Mouse (Mus musculus) brain, adult 2 months (tissue): Measurements from ENCODE around the gene Il7r.
"Not testable (repeated sequence)": the region's sequence is repeated elsewhere in the genome, so short reads cannot be mapped to it uniquely, and the experiment has no call there.

Experiments
- DNase-seq: peaks from one replicate; pipeline ENCODE4 v3.0.0; 2011; ENCODE audit warnings: low read depth, low spot score

Gene Il7r

DNA sequence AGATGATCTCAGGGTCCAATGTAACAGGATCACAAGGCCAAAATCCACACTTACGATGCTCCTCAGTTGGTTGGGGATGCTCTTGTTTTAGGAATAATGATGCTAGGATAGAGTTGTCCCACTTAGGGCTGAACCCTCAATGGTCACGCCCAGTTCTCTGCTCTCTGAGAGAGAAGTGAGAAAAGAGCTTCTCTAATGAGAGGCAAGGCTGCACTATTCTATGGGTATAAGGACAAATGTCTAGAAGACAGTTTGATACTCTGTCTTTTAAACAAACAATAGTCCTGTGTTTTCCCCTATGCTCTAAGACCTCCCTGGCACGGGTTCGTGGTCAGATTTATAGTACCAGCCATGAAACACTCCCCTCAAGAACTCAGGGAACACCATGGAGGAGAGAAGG, at the start of gene Il7r:
TSS of gene Il7r (minus strand) at position 101 of the 400 bp plus-strand sequence.
- DNase-seq, result no peak

DNA sequence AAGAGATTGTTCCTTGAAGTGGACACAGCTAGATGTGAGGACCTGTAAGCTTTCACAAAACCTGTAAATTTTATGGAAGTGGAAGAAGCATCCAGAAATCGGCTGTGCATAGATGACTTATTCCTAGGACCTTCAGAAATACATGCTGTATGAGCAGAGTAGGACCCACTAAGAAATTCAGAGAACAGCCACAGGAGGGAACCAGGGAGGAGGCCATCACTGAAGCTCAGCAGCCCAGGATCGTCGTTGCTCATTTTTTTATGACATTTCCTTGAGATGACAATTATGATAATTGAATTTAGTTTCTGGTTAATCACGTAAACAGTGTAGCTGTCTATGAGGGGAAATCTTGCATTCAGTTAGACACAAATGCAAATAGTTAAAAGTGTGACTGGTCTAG, 47.3 kb upstream of the Il7r start:
- DNase-seq, result no peak

DNA sequence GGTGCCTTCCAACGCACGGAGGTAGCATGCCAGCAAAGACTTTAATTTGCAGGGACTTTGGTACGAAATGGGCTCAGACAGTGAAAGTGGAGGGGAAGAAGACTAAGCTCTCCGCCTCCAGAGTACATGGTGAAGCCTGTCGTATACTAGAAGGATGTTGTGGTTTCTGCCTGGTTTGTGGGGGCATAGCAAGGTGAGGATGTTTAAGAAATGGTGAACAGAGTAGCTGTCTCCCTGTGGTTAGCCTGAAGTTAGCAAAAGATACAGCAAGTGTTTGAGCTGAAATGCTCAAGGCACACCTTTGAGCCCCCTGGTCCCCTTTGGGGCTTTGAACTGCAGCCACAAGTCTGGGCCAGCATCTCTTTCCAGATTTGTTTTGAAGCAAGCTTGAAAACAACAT, 44.8 kb upstream of the Il7r start:
- no peak for DNase-seq

DNA sequence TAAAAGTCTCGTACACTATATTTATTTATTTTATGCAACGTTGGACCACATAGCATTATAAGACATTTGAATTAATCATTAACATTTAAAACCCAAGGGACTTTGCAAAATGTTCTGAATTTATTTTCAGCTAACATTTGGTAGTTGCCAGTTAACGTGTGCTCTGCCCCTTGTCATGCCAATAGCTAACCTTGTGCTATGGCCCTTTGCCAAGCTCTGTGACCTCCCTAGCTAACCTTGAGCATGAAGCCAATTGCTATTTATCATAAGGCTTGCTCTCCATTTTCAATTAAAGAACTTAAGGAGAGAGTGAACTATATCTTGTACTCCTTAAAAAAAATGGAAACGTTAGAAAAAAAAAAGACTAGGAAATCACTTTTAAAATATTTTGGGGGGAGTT, 43.4 kb upstream of the Il7r start:
- DNase-seq, result no peak

DNA sequence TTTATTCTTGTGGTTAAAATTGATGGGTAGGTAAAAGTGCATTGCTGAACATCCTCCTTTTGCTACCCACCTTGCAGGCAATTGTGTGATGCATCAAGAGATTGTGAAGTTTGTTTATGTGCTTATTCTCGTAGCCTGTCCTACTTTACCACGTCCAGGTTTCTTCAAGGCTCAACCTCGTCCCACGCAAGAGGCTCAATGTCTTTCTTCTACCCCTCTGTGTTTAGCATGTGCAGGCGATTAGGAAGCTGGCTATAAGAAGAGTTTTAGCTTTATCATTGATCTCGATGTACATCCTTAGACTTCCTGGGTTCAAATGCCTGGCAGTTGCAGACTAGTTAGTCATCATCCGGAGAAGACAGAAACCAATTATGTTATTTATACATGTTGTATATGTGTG, 42.7 kb upstream of the Il7r start:
- no peak for DNase-seq

DNA sequence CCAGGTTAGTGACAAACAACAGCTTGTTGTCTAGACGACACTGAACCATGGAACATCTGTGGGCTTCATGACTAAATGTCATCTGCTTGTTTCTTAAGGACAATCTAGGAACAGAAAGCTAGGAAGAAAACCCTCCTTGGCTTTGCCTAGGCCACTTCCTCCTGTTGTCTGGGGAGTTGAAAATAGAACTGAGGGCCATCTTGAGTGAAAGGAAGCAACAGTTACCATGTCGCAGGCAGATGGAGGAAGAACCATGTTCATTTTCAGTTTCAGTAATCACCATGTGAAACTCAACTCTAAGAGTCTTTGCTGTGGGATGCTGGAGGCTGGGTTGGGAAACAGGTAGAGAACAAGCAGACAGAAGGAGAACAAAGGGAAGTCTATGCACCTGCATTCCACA, 41.9 kb upstream of the Il7r start:
- peak; percentile 23 for DNase-seq

DNA sequence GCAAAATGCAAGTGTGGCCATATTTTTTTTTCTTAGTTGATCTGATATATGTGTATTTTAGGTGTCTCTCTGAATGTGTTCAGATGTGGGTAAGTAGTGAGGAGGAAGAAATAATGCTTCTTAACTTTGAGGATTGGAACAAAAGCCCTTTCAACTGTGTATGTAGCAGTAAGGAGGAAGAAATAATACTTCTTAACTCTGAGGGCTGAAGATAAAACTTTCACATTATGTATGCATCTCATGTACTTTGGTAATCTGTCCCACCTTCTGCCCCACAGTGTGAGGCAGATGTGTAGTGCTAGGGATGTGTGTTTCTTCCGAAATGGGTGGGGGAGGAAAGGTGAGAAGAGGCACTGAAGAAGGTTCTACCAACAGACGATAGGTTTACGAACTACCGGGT, 37.3 kb upstream of the Il7r start:
- no peak for DNase-seq

DNA sequence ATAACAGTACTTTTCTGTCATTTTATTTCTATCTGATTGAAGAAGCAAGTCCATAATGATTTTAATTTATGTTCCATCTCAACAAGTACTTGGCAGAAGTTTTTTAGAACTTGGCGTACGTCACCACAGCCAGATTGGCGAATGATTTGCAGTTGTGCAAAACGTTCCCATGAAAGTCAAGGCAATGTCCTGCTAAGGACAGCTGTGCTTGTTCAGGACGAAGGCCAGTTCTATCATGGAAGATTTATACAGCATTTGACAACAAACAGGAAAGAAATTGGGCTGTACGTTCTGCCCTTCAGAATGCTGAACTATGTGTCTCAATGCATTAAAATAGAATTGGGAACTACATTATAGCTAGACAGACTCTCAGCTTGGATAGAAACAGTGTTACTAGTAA, 35.4 kb upstream of the Il7r start:
- no peak for DNase-seq

DNA sequence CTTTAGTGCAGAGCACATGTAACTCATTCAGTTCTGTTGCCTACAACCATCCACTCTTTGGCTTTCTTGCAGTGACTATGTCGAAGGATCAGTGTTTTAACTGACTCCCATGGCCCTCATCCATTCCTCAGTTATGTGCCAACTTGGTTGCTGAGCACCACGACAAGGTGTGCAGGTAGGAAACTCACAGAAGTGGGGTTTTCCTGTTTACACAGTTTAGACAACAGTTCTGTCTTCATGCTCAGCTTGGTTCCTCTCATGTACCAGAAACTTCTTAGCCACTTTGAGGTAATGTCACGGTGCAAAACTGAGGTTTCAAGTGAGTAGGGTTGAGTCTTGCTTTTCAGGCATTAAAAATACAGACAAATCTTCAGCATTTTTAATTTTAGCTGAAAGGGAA, 34.2 kb upstream of the Il7r start:
- DNase-seq, result no peak

DNA sequence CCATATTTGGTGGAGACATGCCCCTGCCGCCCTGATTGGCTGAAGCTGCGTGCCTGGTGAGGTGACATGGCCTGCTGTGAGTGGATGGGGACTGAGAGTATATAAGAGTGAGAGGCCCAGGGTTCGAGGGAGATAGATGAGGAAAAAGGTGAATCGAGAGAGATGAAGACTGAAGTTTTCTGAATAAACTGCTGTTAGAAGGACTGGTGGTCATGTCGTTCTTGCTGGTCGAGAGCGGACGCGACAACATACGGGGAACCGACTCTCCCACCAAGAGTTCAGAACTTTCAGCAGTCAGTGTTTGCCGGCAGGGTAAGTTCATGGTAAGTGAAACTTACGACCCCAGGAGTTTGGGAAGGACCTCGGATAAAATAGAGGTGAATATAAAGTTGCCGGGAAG, 27.3 kb upstream of the Il7r start:
- not testable (repeated sequence) for DNase-seq

DNA sequence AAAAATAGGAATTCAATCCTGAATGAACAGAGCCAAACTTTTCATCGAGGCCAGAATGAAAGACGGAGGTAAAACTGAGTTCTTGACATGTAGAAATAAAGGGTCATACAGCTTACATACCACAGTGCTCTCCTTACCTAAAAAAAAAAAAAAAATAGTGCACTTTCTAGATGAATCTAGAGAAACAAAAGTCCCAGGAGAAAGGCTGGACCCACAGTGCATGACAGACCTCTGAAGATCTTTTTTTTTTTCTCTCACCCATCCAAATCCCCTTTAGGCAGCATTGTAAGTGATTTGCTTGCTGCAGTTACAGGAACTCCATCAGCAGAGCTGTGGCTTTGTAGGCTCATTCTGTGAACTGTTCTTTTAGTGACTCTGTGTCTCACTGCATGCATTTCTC, 19.0 kb upstream of the Il7r start:
- DNase-seq, result no peak

DNA sequence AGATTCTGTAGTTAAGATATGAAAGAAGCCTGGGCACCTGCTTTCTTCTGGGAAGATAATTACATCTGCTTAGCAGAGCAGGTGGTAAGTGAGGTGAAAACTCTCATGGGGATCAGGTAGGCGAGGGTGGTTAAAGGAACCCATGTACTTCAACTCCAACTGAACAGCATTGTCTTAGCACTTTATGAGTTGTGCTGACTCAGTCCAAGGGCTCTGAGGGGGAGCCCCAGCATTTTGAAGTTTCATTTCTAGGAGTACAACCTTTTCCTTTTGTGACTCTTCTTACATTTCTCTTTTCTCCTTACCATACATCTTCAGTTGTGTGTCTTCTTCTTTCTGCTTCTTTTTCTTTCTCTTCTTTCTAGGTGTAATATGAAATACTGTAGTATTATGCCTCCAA, 5.2 kb upstream of the Il7r start:
- DNase-seq, result no peak

DNA sequence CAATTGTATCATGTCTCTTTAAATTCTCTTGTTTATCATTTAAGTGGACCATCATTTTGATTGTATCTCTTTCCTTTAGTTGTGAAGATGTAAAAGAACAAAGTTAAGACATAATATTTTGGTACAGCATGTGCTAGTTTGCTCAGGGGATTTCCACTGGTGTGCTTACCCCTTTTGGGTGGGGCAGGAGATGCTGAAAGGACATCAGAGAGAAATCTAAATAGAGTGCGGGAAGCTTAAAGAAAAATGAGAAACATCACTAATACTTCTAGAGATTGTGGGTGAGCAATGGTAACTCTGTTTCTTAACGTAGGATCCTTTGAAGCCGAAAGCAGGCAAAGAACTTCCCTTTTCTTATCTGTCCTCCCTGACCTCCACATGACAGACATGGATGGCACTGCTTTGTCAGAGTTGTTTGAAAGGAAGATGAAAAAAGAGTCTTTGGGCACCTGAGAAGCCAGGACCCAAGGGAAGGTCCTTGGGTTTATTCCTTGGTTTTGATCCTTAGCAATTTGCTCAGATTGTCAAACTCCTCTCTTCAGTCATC, 3.5 kb upstream of the Il7r start:
- DNase-seq, result no peak

DNA sequence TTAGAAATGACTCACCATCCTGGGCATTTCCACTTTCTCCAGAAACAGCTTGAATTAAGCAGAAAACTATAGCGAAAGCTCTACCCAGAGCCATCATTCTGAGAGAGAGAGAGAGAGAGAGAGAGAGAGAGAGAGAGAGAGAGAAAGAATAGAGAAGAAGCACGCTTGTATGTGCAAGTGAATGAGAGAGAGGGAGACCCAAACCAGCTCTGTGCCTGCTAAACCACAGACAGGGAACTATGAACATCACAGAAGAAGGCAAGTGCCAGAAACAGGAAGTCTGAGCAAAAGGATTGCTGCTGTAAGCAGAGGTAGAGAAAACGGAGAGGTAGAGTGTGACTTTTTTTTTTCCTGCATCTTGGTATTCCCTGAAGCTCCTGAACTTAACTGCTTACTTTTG, 330 bp downstream of the Il7r start:
- DNase-seq, result peak; percentile 8

DNA sequence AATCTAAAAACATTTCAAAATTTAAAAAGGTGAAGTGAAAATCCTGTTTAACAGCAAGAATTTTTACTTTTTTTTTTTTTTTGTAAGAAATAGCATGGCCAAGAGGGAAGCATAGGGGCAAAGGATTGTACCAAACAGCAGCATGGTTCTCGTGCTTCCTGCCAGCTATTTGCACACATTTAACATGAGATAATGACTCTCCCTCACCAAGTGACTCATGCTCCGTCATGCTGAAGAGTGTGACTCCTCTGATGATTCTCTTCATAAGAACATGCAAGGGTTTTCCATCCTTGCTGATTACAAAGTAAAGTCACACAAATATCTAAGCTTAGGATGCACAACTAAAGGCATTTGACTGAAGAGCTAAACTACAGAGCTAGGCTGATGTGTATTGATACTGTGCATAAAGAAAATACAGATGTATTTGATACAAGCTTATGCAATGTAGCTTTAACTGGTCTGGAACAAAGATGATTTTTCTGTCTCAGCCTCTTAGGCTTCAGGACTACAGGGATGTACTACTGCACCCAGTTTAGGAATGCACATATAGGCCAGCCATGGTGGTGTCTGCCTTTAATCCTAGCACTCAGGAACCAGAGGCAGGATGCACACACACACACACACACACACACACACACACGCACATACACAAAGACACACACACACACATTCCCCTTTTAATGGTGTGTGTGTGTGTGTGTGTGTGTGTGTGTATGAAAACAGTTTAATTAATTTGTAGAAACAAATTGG, 1.6 kb downstream of the Il7r start:
- peak; percentile 45 for DNase-seq

DNA sequence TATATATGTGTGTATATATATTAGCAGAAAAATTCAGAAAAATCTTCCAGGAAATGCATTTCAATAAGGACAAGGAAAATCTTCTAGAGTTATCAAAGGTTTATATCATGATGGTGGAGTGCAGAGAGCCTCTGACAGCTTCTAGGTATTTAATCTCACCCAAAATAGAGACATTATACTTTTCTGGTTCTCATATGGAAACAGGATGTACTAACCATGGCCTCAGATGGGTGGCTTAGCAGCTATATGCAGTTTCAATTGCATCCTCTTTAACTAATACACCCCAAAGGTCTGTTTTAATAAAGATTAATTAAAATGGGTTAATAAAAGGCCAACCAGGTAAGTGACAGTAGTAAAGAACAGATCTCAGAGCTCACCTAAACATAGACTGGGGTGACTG, 3.6 kb downstream of the Il7r start:
- DNase-seq, result no peak

DNA sequence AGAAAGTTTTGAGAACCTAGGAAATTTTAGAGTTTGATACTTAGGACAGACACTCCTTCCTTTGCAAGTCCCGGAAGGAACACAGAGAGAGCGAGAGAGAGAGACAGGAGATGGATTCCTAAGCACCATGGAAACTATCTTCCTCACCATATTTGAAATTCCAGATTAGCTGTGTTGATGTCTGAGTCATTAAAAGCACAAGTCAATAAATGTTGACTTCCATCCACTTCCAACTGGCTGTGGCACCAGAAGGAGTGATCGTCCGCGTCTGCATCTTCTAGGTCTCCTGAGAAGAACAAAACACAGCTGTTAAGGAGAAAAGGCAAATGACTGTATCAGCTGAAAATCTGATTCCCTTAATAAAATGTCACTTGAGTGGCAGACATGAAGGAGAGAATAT, 5.1 kb downstream of the Il7r start:
- DNase-seq, result no peak

DNA sequence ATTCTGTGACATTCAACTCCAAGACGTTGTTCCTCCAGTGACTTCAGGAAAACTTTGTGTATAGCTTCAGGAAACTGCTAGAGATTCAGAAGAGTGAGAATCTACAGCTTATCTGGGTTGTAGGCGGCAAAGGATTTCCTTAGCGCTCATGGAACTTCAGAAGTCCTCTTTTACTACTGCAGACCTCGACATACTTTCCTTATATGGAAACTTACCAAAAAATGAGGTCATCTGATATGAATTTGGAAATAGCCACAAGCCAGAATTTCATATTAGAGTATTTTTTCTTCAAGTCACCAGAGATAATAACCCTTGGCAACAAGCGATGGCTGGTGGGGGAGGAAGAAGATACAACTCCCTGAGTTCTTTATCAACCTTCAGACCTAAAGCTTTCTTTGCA, 6.0 kb downstream of the Il7r start:
- DNase-seq, result no peak

DNA sequence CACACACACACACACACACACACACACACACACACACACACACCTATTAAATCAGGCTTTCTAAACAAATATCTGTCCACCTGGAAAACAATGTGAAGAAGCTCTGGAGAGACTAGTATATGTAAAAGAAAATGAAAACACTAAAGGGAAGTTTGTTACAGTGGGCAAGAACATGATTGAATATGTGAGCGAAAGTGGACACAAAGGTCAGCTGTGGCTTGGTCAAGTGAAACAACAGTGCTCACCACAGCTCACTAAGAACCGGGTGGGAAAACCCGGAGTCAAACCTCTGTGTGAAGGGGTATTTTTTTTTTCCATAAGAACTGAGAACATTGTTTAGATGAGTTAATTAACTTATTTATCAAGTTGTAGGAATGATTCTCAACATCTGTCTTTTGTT, 6.9 kb downstream of the Il7r start:
- DNase-seq, result no peak

DNA sequence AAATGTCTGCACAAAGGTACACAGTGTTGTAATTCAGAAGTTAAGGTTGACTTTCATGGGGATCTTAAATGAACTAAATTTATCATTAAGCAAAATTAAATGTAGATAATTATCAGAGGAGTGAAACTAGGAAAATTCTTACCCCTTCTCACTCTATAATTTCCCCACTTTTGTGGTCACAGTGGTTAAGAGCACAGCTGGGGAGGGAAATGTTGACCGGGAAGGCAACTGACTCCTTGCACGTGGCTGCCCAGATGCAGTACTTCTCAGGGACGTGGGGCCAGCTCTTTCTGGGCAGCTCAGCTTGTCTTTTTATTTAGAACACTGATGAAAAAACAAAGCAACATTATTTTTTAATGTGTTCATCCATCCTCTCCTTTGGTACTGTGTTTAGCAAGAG, 37.9 kb downstream of the Il7r start:
- no peak for DNase-seq

DNA sequence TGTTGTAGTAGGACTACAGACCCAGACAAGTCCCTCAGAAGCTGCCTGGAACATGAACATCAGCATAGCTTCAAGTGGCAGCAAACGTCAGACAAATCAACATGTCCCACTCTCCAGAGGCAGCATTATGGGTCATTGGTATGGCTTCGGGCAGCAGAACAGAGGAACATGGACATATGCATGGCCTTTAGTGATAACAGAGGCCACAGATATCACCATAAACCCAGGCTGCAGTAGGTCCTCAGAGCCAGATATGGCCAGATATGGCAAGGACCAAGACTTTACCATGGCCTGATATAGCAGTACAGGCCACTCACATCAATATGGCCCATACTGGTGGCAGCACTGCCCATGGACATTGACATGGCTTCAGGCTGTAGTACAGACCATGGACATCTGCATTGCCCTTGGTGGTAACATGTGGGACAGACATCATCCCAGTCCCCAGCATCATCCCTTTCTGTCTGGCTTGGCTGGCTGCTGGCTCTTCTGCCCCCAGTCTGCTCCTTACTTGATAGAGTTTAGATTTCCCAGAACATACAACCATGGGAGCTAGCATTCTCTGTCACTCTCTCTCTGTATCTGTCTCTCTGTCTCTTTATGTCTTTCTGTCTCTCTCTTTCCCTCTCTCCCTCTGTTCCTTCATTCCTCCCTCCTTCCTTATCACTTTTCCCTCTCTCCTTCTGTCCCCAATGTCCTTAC, 40.4 kb downstream of the Il7r start:
- DNase-seq, result no peak

DNA sequence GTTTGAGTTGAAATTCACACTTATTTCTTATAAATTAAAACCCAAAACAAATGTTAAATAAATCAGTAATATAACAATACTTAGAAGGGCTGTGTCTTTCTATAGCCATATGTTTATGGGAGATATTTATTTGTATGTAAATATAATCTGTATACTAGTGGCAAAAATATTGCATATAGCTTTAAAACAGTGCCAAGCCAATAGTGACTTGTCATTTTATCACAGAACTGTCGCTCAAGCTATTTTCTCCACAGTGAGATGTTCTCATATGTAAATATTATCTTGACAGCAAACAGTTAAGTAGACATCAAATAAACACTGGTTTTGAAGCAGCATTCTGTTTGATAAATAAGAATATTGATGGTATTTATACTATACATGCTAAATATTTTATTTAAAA, 56.8 kb downstream of the Il7r start:
- DNase-seq, result no peak

DNA sequence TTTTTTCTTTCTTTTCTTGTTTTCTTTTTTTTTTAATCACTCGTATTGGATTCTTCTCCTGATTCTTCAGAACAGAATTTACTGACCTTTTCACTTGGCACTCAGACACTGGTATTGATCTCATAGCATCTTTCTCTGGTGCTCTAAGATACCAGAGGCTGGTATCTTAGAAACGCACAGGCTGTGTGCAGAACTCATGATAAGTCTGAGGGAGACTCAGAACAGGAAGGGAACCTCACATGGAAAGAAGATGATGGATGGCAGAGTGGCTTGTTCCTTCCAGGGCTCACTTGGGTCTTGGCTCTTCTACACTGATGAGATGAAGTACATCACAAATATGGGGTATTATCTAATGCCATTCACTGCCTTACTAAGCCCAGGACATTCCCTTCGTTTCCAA, 57.4 kb downstream of the Il7r start:
- no peak for DNase-seq
